10 mouse cellular contexts compared by ENCODE assay signal in genomic region chr14:4334476-4335080, GRCm38 (mm10). TPM values are rescaled to one million over a fixed set of nuclear protein-coding genes. Genes with fewer than 3 reads are reported as not detected.
DNase-seq lines count a peak whose midpoint lies in the region; ATAC-seq and TF ChIP-seq lines count a peak whose summit lies in the region.
"Not testable (repeated sequence)": the region's sequence is repeated elsewhere in the genome, so short reads cannot be mapped to it uniquely, and the experiment has no call there.
"Had no signal": no experiment of that assay in that cellular context is flagged by ENCODE, and none has a peak within 500 bp of the region (broad histone marks: within the 10 kb centered on the region; RNA-seq: fewer than 3 reads in every experiment).

Gene 2610042L04Rik, plus strand, starts transcription at chr14:4334763.

- WGBS in forebrain, embryonic 15.5 days = 4% methylated on average over 20 of the region's 48 CpGs
- under 1% methylated on average over 17 of the region's 48 CpGs for WGBS in hindbrain, embryonic 11.5 days
- WGBS in kidney, embryonic 16.5 days = 2% methylated on average over 20 of the region's 48 CpGs
- 4% methylated on average over 13 of the region's 48 CpGs for WGBS in midbrain, embryonic 15.5 days

- not testable (repeated sequence) for H3K27ac ChIP-seq in ES-Bruce4 (ENCODE audit: insufficient read depth, low read length); forebrain, embryonic 15.5 days (replicated peaks); hindbrain, embryonic 11.5 days (ENCODE audit: low read depth, low read length); kidney, embryonic 16.5 days (ENCODE audit: low read length)
- peak within 1 kb of the TSS; percentile 45; the same call in 1 of the 2 replicates for H3K27ac ChIP-seq in midbrain, embryonic 15.5 days

- not testable (repeated sequence) for H3K27me3 ChIP-seq in ES-Bruce4 (ENCODE audit: control insufficient read depth, insufficient read depth, low read length, poor library complexity, severe bottlenecking); forebrain, embryonic 15.5 days; hindbrain, embryonic 11.5 days (ENCODE audit: control insufficient read depth, insufficient read depth, low read length); kidney, embryonic 16.5 days (ENCODE audit: insufficient read depth, low read length); midbrain, embryonic 15.5 days (replicated peaks)

- TF ChIP-seq CTCF in ES-Bruce4 (IDR thresholded peaks at IDR 0.05; ENCODE audit: low read depth, low read length) = not testable (repeated sequence)

- peak within 1 kb of the TSS; percentile 61 for H3K9ac ChIP-seq in ES-Bruce4 (ENCODE audit: low read depth, poor library complexity, severe bottlenecking)
- peak within 1 kb of the TSS; percentile 59 for H3K9ac ChIP-seq in forebrain, embryonic 15.5 days (replicated peaks)
- H3K9ac ChIP-seq in hindbrain, embryonic 11.5 days (ENCODE audit: low read depth, low read length) = peak within 1 kb of the TSS; percentile 7; the same call in 1 of the 2 replicates
- not testable (repeated sequence) for H3K9ac ChIP-seq in kidney, embryonic 16.5 days (replicated peaks; ENCODE audit: low read length)
- H3K9ac ChIP-seq in midbrain, embryonic 15.5 days = peak within 1 kb of the TSS; percentile 61

- H3K4me1 ChIP-seq in ES-Bruce4 (ENCODE audit: control insufficient read depth, insufficient read depth, low read length); forebrain, embryonic 15.5 days; hindbrain, embryonic 11.5 days (replicated peaks; ENCODE audit: control insufficient read depth, insufficient read depth, low read length); kidney, embryonic 16.5 days (ENCODE audit: insufficient read depth, low read length); midbrain, embryonic 15.5 days: not testable (repeated sequence)

- not testable (repeated sequence) for ATAC-seq in forebrain, embryonic 15.5 days (replicated peaks); hindbrain, embryonic 11.5 days (ENCODE audit: low FRiP score); kidney, embryonic 16.5 days (ENCODE audit: low FRiP score, low TSS enrichment); midbrain, embryonic 15.5 days (replicated peaks)

- not testable (repeated sequence) for TF ChIP-seq POLR2A in ES-Bruce4 (IDR thresholded peaks at IDR 0.05; ENCODE audit: insufficient read depth, low read length)

- TF ChIP-seq EP300 in ES-Bruce4 (IDR thresholded peaks at IDR 0.05; ENCODE audit: insufficient read depth, low read depth, low read length) = not testable (repeated sequence)

- peak within 1 kb of the TSS; percentile 25 for H3K4me3 ChIP-seq in ES-Bruce4 (ENCODE audit: low read depth, low read length)
- H3K4me3 ChIP-seq in forebrain, embryonic 15.5 days = peak within 1 kb of the TSS; percentile 48
- peak within 1 kb of the TSS; percentile 36 for H3K4me3 ChIP-seq in hindbrain, embryonic 11.5 days (ENCODE audit: low read depth, low read length)
- peak within 1 kb of the TSS; percentile 34 for H3K4me3 ChIP-seq in kidney, embryonic 16.5 days (ENCODE audit: low read length)
- peak within 1 kb of the TSS; percentile 50 for H3K4me3 ChIP-seq in midbrain, embryonic 15.5 days

- H3K9me3 ChIP-seq in ES-Bruce4 (replicated peaks; ENCODE audit: control insufficient read depth, insufficient read depth, low read length, poor library complexity, severe bottlenecking); forebrain, embryonic 15.5 days; hindbrain, embryonic 11.5 days (ENCODE audit: control insufficient read depth, low read length); kidney, embryonic 16.5 days (ENCODE audit: low read length); midbrain, embryonic 15.5 days: not testable (repeated sequence)

- peak within 1 kb of the TSS; percentile 66 for H3K4me2 ChIP-seq in forebrain, embryonic 15.5 days (replicated peaks)
- H3K4me2 ChIP-seq in hindbrain, embryonic 11.5 days (replicated peaks; ENCODE audit: low read depth, low read length) = peak within 1 kb of the TSS; percentile 50
- H3K4me2 ChIP-seq in kidney, embryonic 16.5 days (replicated peaks; ENCODE audit: low read depth, low read length) = peak within 1 kb of the TSS; percentile 60
- peak within 1 kb of the TSS; percentile 63 for H3K4me2 ChIP-seq in midbrain, embryonic 15.5 days

- not testable (repeated sequence) for H3K36me3 ChIP-seq in ES-Bruce4 (ENCODE audit: control insufficient read depth, insufficient read depth, low read length, poor library complexity, severe bottlenecking); forebrain, embryonic 15.5 days; hindbrain, embryonic 11.5 days (ENCODE audit: control insufficient read depth, insufficient read depth, low read length); kidney, embryonic 16.5 days (ENCODE audit: insufficient read depth, low read length); midbrain, embryonic 15.5 days (replicated peaks)

- DNase-seq in embryo, embryonic 10.5 days (ENCODE audit: low spot score) = peak; percentile 4
- DNase-seq in hindbrain, embryonic 11.5 days (ENCODE audit: low spot score) = peak; percentile 27
- DNase-seq in liver = peak; percentile 1
- DNase-seq in right cerebral cortex, postnatal 4 days = peak; percentile 12

RNA-seq across cellular contexts. Expression of gene 2610042L04Rik, which starts in this region (rescaled TPM):
- polyA plus RNA-seq in ES-Bruce4 (2011; ENCODE audit: insufficient read depth, insufficient read length, low read depth, missing spikeins) = not detected in 2 replicates
- 4.6 and 5.7 TPM in 2 replicates for polyA plus RNA-seq in forebrain, embryonic 15.5 days (2015; fragmentation: Nextera tagmentation; extraction: Ambion mirVana)
- 0.69 and 0.81 TPM in 2 replicates for polyA plus RNA-seq in hindbrain, embryonic 11.5 days (2014; fragmentation: Nextera tagmentation; extraction: Ambion mirVana)
- 0.12 TPM in 1 of 2 replicates, not detected in the other for polyA plus RNA-seq in kidney, embryonic 16.5 days (2015; fragmentation: Nextera tagmentation; extraction: Ambion mirVana)
- polyA plus RNA-seq in midbrain, embryonic 15.5 days (2015; fragmentation: Nextera tagmentation; extraction: Ambion mirVana) = 6.4 and 7.9 TPM in 2 replicates
- polyA plus RNA-seq: liver, embryonic 13.5 days; Patski had no signal

Comparison
In these comparisons a context has a peak if more than half of its experiments do, and no peak if none do; other contexts are left out.
1. Peak in DNase-seq, H3K4me3 ChIP-seq, H3K9ac ChIP-seq and H3K4me2 ChIP-seq in hindbrain, embryonic 11.5 days; RNA of the gene not detected or under 1 TPM.